Mouse (Mus musculus): ENCODE results near the gene Phf14. TPM values are rescaled to one million over a fixed set of nuclear protein-coding genes. Genes with fewer than 3 reads are reported as not detected.
"Not testable (repeated sequence)": the region's sequence is repeated elsewhere in the genome, so short reads cannot be mapped to it uniquely, and the experiment has no call there.

The Phf14 gene
- polyA plus RNA-seq (2014; fragmentation: Nextera tagmentation; extraction: Ambion mirVana) = 97.0 and 98.6 TPM in 2 replicates

DNA sequence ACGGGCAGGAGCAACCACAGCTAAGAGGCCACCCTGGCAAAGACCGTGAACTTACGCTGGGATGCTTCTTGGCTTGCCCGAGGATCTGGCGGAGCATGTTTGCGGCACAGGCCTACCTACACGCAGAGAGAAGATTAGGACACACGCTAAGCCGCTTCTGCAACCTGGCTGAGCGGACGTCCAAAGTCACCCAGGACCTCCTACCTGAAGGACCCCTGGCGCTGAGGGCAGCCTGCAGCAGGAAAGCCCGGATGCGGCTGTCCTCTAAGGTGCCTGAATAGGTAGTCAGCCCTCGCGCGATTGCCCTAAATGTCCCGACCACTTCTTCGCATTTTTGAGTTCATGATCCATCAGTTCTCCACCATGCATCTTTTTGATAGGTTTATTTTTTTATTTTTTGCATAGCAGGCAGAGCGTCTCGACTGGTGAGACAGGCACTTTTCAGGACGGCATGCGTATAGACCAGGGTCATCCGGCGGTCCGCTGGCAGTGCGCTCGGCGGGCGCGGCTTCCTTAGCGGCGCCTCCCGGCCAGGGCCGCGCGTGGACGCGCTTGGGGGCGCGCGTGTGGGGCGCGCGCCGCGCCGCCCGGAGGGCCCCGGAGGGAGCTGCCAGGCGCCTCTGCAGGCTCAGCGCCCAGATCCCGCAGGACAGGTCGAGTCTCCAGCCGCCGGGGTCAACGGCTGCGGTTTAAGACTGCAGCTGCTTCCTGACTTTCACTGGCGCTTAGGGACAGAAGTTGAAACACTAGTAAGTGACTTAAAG is at the start of gene Phf14, which contains the start of gene Ndufa4:
Gene Phf14 (plus strand): TSS at position 541 of the 764 bp plus-strand sequence.
Gene Ndufa4 (minus strand): TSS at position 229 of the 764 bp plus-strand sequence.
- under 1% methylated on average over 57 of the region's 59 CpGs for WGBS
- H3K27ac ChIP-seq (replicated peaks; ENCODE audit: low read depth, low read length) = no peak within 1 kb of the TSS; the same call in 1 of the 2 replicates
- H3K4me1 ChIP-seq (ENCODE audit: control insufficient read depth, insufficient read depth, low read length) = peaks cover 6% of the 10 kb centered on the region; the same call in 1 of the 2 replicates
- H3K9me3 ChIP-seq (ENCODE audit: control insufficient read depth, low read length) = no peaks in the 10 kb centered on the region
- 0 out of 2 replicates have a peak, but pooled peaks cover 3% of the 10 kb centered on the region for H3K36me3 ChIP-seq (ENCODE audit: control insufficient read depth, insufficient read depth, low read length)
- DNase-seq (ENCODE audit: low spot score) (peak; percentile 93), ATAC-seq (ENCODE audit: insufficient number of reproducible peaks, low FRiP score, low TSS enrichment, low read depth) (peak; percentile 98)
- no peaks in the 10 kb centered on the region for H3K27me3 ChIP-seq (ENCODE audit: control insufficient read depth, insufficient read depth, low read length)
- H3K9ac ChIP-seq (ENCODE audit: low read length) = peak within 1 kb of the TSS; percentile 86
- peak within 1 kb of the TSS; percentile 54 for H3K4me2 ChIP-seq (ENCODE audit: low read depth, severe bottlenecking)
- H3K4me3 ChIP-seq (ENCODE audit: low read depth, low read length) = peak within 1 kb of the TSS; percentile 89

GRCm38 (mm10) chr6:11875364-11875763 is 32.2 kb upstream of the Phf14 start:
- not testable (repeated sequence) for H3K9me3 ChIP-seq (ENCODE audit: control insufficient read depth, low read length); H3K4me2 ChIP-seq (ENCODE audit: low read depth, severe bottlenecking); H3K36me3 ChIP-seq (ENCODE audit: control insufficient read depth, insufficient read depth, low read length); ATAC-seq (ENCODE audit: insufficient number of reproducible peaks, low FRiP score, low TSS enrichment, low read depth); H3K4me1 ChIP-seq (ENCODE audit: control insufficient read depth, insufficient read depth, low read length); H3K4me3 ChIP-seq (ENCODE audit: low read depth, low read length); DNase-seq (ENCODE audit: low spot score); H3K27me3 ChIP-seq (ENCODE audit: control insufficient read depth, insufficient read depth, low read length); H3K27ac ChIP-seq (replicated peaks; ENCODE audit: low read depth, low read length); H3K9ac ChIP-seq (ENCODE audit: low read length)
- no CpG with 5 or more reads among the region's 2 CpGs for WGBS

- WGBS = 92% methylated on average over 4 of the region's 4 CpGs
- Histone ChIP-seq H3K9me3 (ENCODE audit: control insufficient read depth, low read length) (no peaks in the 10 kb centered on the region), H3K4me1 (ENCODE audit: control insufficient read depth, insufficient read depth, low read length) (no peaks in the 10 kb centered on the region), H3K4me3 (ENCODE audit: low read depth, low read length) (no peak overlapping the region), H3K4me2 (ENCODE audit: low read depth, severe bottlenecking) (no peak overlapping the region), H3K27ac (replicated peaks; ENCODE audit: low read depth, low read length) (no peak overlapping the region), H3K27me3 (ENCODE audit: control insufficient read depth, insufficient read depth, low read length) (no peaks in the 10 kb centered on the region), H3K9ac (ENCODE audit: low read length) (no peak overlapping the region), H3K36me3 (ENCODE audit: control insufficient read depth, insufficient read depth, low read length) (0 out of 2 replicates have a peak, but pooled peaks cover 3% of the 10 kb centered on the region)
- no peak for ATAC-seq (ENCODE audit: insufficient number of reproducible peaks, low FRiP score, low TSS enrichment, low read depth)
- DNase-seq (ENCODE audit: low spot score) = no peak
These were observed 6.7 kb upstream of the Phf14 start for GRCm38 (mm10) chr6:11900809-11901310.

DNA sequence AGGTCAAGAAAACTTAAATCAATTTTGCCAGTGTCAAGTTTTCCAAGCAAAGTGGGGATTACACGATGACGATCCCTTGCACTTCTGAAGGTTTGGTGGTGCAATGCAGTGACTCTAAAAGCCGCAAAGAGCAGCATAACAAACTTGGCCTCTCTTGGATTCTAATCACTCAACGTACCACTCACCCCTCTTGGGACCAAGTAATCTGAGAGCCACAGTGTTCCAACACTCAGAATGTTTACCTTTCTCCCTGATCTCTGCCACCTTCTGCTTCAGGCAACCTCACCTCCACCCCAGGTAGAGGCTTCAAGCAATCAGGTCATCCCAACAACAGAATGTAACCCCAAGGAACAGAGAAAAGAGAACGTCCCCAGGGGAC is 730 bp upstream of the Phf14 start:
- DNase-seq (ENCODE audit: low spot score) (no peak), ATAC-seq (ENCODE audit: insufficient number of reproducible peaks, low FRiP score, low TSS enrichment, low read depth) (peak; percentile 16; the same call in 1 of the 2 replicates)
- peak overlapping the region; percentile 89 for H3K4me3 ChIP-seq (ENCODE audit: low read depth, low read length)
- H3K4me2 ChIP-seq (ENCODE audit: low read depth, severe bottlenecking) = peak overlapping the region; percentile 54
- no peaks in the 10 kb centered on the region for H3K9me3 ChIP-seq (ENCODE audit: control insufficient read depth, low read length)
- H3K27me3 ChIP-seq (ENCODE audit: control insufficient read depth, insufficient read depth, low read length) = no peaks in the 10 kb centered on the region
- WGBS = 2% methylated on average over 5 of the region's 5 CpGs
- H3K27ac ChIP-seq (replicated peaks; ENCODE audit: low read depth, low read length) = no peak overlapping the region; the same call in 1 of the 2 replicates
- peaks cover 6% of the 10 kb centered on the region; the same call in 1 of the 2 replicates for H3K4me1 ChIP-seq (ENCODE audit: control insufficient read depth, insufficient read depth, low read length)
- peak overlapping the region; percentile 86 for H3K9ac ChIP-seq (ENCODE audit: low read length)
- H3K36me3 ChIP-seq (ENCODE audit: control insufficient read depth, insufficient read depth, low read length) = 0 out of 2 replicates have a peak, but pooled peaks cover 3% of the 10 kb centered on the region

GRCm38 (mm10) chr6:11908170-11908569 is 561 bp downstream of the Phf14 start:
- WGBS = 34% methylated on average over 7 of the region's 7 CpGs
- peak overlapping the region; percentile 86 for H3K9ac ChIP-seq (ENCODE audit: low read length)
- ATAC-seq (ENCODE audit: insufficient number of reproducible peaks, low FRiP score, low TSS enrichment, low read depth) = no peak

DNA sequence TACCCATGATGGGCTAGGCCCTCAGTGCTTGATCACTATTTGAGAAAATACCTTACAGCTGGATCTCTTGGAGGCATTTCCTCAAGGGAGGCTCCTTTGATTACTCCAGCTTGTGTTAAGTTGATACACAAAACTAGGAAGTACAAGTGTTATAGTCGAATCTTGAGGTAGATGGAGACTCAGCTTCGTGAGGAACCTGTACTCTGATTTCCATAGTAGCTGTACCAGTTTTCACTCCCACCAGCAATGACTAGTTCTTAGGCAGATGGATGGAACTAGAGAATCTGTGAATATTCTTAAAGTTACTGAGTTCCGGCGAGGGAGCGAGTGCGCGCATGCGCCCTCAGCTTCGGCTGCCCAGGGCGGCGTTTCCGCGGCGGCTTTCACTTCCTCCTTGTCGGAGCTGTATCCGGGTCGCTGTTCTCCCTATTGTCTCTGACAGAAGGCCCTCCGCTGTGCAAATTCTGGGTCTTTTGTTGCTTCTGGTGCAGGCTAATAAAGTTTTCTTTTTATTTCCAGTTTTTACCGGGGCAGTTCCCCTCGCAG is 18.0 kb downstream of the Phf14 start:
- peak overlapping the region; percentile 98 for H3K27ac ChIP-seq (replicated peaks; ENCODE audit: low read depth, low read length)
- ATAC-seq (ENCODE audit: insufficient number of reproducible peaks, low FRiP score, low TSS enrichment, low read depth) (peak; percentile 96), DNase-seq (ENCODE audit: low spot score) (peak; percentile 89)
- peak overlapping the region; percentile 82 for H3K4me3 ChIP-seq (ENCODE audit: low read depth, low read length)
- no peaks in the 10 kb centered on the region for H3K27me3 ChIP-seq (ENCODE audit: control insufficient read depth, insufficient read depth, low read length)
- no peaks in the 10 kb centered on the region for H3K4me1 ChIP-seq (ENCODE audit: control insufficient read depth, insufficient read depth, low read length)
- H3K36me3 ChIP-seq (ENCODE audit: control insufficient read depth, insufficient read depth, low read length) = peaks cover 3% of the 10 kb centered on the region; the same call in 1 of the 2 replicates
- peak overlapping the region; percentile 43 for H3K4me2 ChIP-seq (ENCODE audit: low read depth, severe bottlenecking)
- WGBS = under 1% methylated on average over 20 of the region's 20 CpGs
- peak overlapping the region; percentile 97 for H3K9ac ChIP-seq (ENCODE audit: low read length)
- no peaks in the 10 kb centered on the region for H3K9me3 ChIP-seq (ENCODE audit: control insufficient read depth, low read length)

More at GRCm38 (mm10) chr6:11908170-11908569, 561 bp downstream of the Phf14 start:
- Histone ChIP-seq H3K27ac (replicated peaks; ENCODE audit: low read depth, low read length) (no peak overlapping the region), H3K4me3 (ENCODE audit: low read depth, low read length) (peak overlapping the region; percentile 89), H3K36me3 (ENCODE audit: control insufficient read depth, insufficient read depth, low read length) (0 out of 2 replicates have a peak, but pooled peaks cover 3% of the 10 kb centered on the region), H3K9me3 (ENCODE audit: control insufficient read depth, low read length) (no peaks in the 10 kb centered on the region), H3K27me3 (ENCODE audit: control insufficient read depth, insufficient read depth, low read length) (no peaks in the 10 kb centered on the region), H3K4me2 (ENCODE audit: low read depth, severe bottlenecking) (peak overlapping the region; percentile 54), H3K4me1 (ENCODE audit: control insufficient read depth, insufficient read depth, low read length) (peaks cover 6% of the 10 kb centered on the region; the same call in 1 of the 2 replicates)
- peak; percentile 25 for DNase-seq (ENCODE audit: low spot score)

- H3K4me2 ChIP-seq (ENCODE audit: low read depth, severe bottlenecking) = peak overlapping the region; percentile 43
- H3K27me3 ChIP-seq (ENCODE audit: control insufficient read depth, insufficient read depth, low read length) = no peaks in the 10 kb centered on the region
- H3K4me1 ChIP-seq (ENCODE audit: control insufficient read depth, insufficient read depth, low read length) = no peaks in the 10 kb centered on the region
- H3K9ac ChIP-seq (ENCODE audit: low read length) = peak overlapping the region; percentile 97
- peak; percentile 79 for DNase-seq (ENCODE audit: low spot score)
- H3K4me3 ChIP-seq (ENCODE audit: low read depth, low read length) = peak overlapping the region; percentile 82
- peak; percentile 84 for ATAC-seq (ENCODE audit: insufficient number of reproducible peaks, low FRiP score, low TSS enrichment, low read depth)
- peaks cover 3% of the 10 kb centered on the region; the same call in 1 of the 2 replicates for H3K36me3 ChIP-seq (ENCODE audit: control insufficient read depth, insufficient read depth, low read length)
- peak overlapping the region; percentile 98 for H3K27ac ChIP-seq (replicated peaks; ENCODE audit: low read depth, low read length)
- H3K9me3 ChIP-seq (ENCODE audit: control insufficient read depth, low read length) = no peaks in the 10 kb centered on the region
- under 1% methylated on average over 20 of the region's 40 CpGs for WGBS
These were observed 18.5 kb downstream of the Phf14 start for GRCm38 (mm10) chr6:11926082-11926595.

DNA sequence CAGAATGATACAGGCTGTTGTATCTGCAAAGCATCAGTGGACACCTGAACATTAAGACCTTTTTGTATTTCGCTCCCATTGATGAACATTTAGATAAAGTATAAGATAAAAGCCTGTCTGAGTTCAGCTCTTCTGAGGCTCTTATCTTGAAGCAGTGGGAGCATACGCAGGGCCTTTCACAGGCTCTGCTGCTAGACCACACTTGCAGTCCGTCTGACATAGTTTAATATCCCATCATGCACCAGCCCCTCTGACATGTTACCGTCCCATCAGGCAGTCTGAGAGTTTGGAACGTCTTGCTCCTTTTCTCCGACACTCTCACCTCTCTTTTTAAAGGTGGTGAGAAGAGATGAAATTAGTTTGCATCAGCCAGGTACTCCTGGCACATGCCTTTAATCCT is 19.9 kb downstream of the Phf14 start:
- 88% methylated on average over 6 of the region's 6 CpGs for WGBS
- H3K36me3 ChIP-seq (ENCODE audit: control insufficient read depth, insufficient read depth, low read length) = peaks cover 4% of the 10 kb centered on the region; the same call in 1 of the 2 replicates
- no peak overlapping the region for H3K4me2 ChIP-seq (ENCODE audit: low read depth, severe bottlenecking)
- H3K9me3 ChIP-seq (ENCODE audit: control insufficient read depth, low read length) = no peaks in the 10 kb centered on the region
- no peak overlapping the region for H3K4me3 ChIP-seq (ENCODE audit: low read depth, low read length)
- H3K4me1 ChIP-seq (ENCODE audit: control insufficient read depth, insufficient read depth, low read length) = no peaks in the 10 kb centered on the region
- H3K9ac ChIP-seq (ENCODE audit: low read length) = no peak overlapping the region
- DNase-seq (ENCODE audit: low spot score) (no peak), ATAC-seq (ENCODE audit: insufficient number of reproducible peaks, low FRiP score, low TSS enrichment, low read depth) (no peak)
- H3K27me3 ChIP-seq (ENCODE audit: control insufficient read depth, insufficient read depth, low read length) = no peaks in the 10 kb centered on the region
- no peak overlapping the region for H3K27ac ChIP-seq (replicated peaks; ENCODE audit: low read depth, low read length)

All from limb, embryonic 11.5 days (tissue).